Mouse (Mus musculus): ENCODE data around the gene Cdc42bpb. TPM values are rescaled to one million over a fixed set of nuclear protein-coding genes. Genes with fewer than 3 reads are reported as not detected.

Gene Cdc42bpb
- polyA plus RNA-seq, 1 experiment from 2014 or later = 43.4 TPM

GRCm38 (mm10) chr12:111333020-111333605 lies 44.4 kb downstream of the Cdc42bpb start:
- H3K9ac ChIP-seq (ENCODE audit: low read depth, low read length) = no peak overlapping the region
- H3K27me3 ChIP-seq (ENCODE audit: control insufficient read depth, insufficient read depth, low read length) = no peaks in the 10 kb centered on the region
- H3K9me3 ChIP-seq (ENCODE audit: control insufficient read depth, low read length) = no peaks in the 10 kb centered on the region
- no peaks in the 10 kb centered on the region for H3K4me1 ChIP-seq (ENCODE audit: control insufficient read depth, insufficient read depth, low read length)
- H3K36me3 ChIP-seq (ENCODE audit: control insufficient read depth, insufficient read depth, low read length) = peaks cover 71% of the 10 kb centered on the region
- no peak for ATAC-seq (ENCODE audit: low FRiP score, low TSS enrichment)
- 66% methylated on average over 15 of the region's 15 CpGs for WGBS
- no peak overlapping the region for H3K4me3 ChIP-seq (ENCODE audit: low read length)
- H3K27ac ChIP-seq (ENCODE audit: low read depth, low read length) = no peak overlapping the region
- H3K4me2 ChIP-seq (replicated peaks; ENCODE audit: low read depth, low read length) = no peak overlapping the region

GRCm38 (mm10) chr12:111332443-111332842 lies 45.1 kb downstream of the Cdc42bpb start:
- H3K9ac ChIP-seq (ENCODE audit: low read depth, low read length) = no peak overlapping the region
- no peaks in the 10 kb centered on the region for H3K4me1 ChIP-seq (ENCODE audit: control insufficient read depth, insufficient read depth, low read length)
- no peak overlapping the region for H3K4me3 ChIP-seq (ENCODE audit: low read length)
- H3K27me3 ChIP-seq (ENCODE audit: control insufficient read depth, insufficient read depth, low read length) = no peaks in the 10 kb centered on the region
- WGBS = 92% methylated on average over 11 of the region's 11 CpGs
- H3K9me3 ChIP-seq (ENCODE audit: control insufficient read depth, low read length) = no peaks in the 10 kb centered on the region
- H3K4me2 ChIP-seq (replicated peaks; ENCODE audit: low read depth, low read length) = no peak overlapping the region
- no peak overlapping the region for H3K27ac ChIP-seq (ENCODE audit: low read depth, low read length)
- peaks cover 75% of the 10 kb centered on the region for H3K36me3 ChIP-seq (ENCODE audit: control insufficient read depth, insufficient read depth, low read length)
- no peak for ATAC-seq (ENCODE audit: low FRiP score, low TSS enrichment)

- no peak overlapping the region for H3K4me3 ChIP-seq (ENCODE audit: low read length)
- 96% methylated on average over 9 of the region's 9 CpGs for WGBS
- H3K27me3 ChIP-seq (ENCODE audit: control insufficient read depth, insufficient read depth, low read length) = no peaks in the 10 kb centered on the region
- no peak overlapping the region for H3K4me2 ChIP-seq (replicated peaks; ENCODE audit: low read depth, low read length)
- H3K4me1 ChIP-seq (ENCODE audit: control insufficient read depth, insufficient read depth, low read length) = no peaks in the 10 kb centered on the region
- no peak overlapping the region for H3K27ac ChIP-seq (ENCODE audit: low read depth, low read length)
- peaks cover 75% of the 10 kb centered on the region for H3K36me3 ChIP-seq (ENCODE audit: control insufficient read depth, insufficient read depth, low read length)
- H3K9me3 ChIP-seq (ENCODE audit: control insufficient read depth, low read length) = no peaks in the 10 kb centered on the region
- H3K9ac ChIP-seq (ENCODE audit: low read depth, low read length) = no peak overlapping the region
- ATAC-seq (ENCODE audit: low FRiP score, low TSS enrichment) = no peak
Measured at GRCm38 (mm10) chr12:111331573-111331972, 45.9 kb downstream of the Cdc42bpb start.

- H3K36me3 ChIP-seq (ENCODE audit: control insufficient read depth, insufficient read depth, low read length) = peaks cover 73% of the 10 kb centered on the region
- H3K4me3 ChIP-seq (ENCODE audit: low read length) = no peak overlapping the region
- H3K27me3 ChIP-seq (ENCODE audit: control insufficient read depth, insufficient read depth, low read length) = no peaks in the 10 kb centered on the region
- no peaks in the 10 kb centered on the region for H3K9me3 ChIP-seq (ENCODE audit: control insufficient read depth, low read length)
- no peak for ATAC-seq (ENCODE audit: low FRiP score, low TSS enrichment)
- no peaks in the 10 kb centered on the region for H3K4me1 ChIP-seq (ENCODE audit: control insufficient read depth, insufficient read depth, low read length)
- H3K9ac ChIP-seq (ENCODE audit: low read depth, low read length) = no peak overlapping the region
- 95% methylated on average over 15 of the region's 15 CpGs for WGBS
- no peak overlapping the region for H3K4me2 ChIP-seq (replicated peaks; ENCODE audit: low read depth, low read length)
- no peak overlapping the region for H3K27ac ChIP-seq (ENCODE audit: low read depth, low read length)
Measured at GRCm38 (mm10) chr12:111329281-111329680, 48.2 kb downstream of the Cdc42bpb start.

- no peak overlapping the region for H3K4me3 ChIP-seq (ENCODE audit: low read length)
- H3K4me2 ChIP-seq (replicated peaks; ENCODE audit: low read depth, low read length) = no peak overlapping the region
- no peaks in the 10 kb centered on the region for H3K27me3 ChIP-seq (ENCODE audit: control insufficient read depth, insufficient read depth, low read length)
- H3K9me3 ChIP-seq (ENCODE audit: control insufficient read depth, low read length) = no peaks in the 10 kb centered on the region
- H3K27ac ChIP-seq (ENCODE audit: low read depth, low read length) = no peak overlapping the region
- H3K4me1 ChIP-seq (ENCODE audit: control insufficient read depth, insufficient read depth, low read length) = no peaks in the 10 kb centered on the region
- peaks cover 75% of the 10 kb centered on the region for H3K36me3 ChIP-seq (ENCODE audit: control insufficient read depth, insufficient read depth, low read length)
- WGBS = 84% methylated on average over 6 of the region's 6 CpGs
- H3K9ac ChIP-seq (ENCODE audit: low read depth, low read length) = no peak overlapping the region
- ATAC-seq (ENCODE audit: low FRiP score, low TSS enrichment) = no peak
Measured at GRCm38 (mm10) chr12:111328360-111328759, 49.2 kb downstream of the Cdc42bpb start.

- Histone ChIP-seq H3K9ac (ENCODE audit: low read depth, low read length) (no peak overlapping the region), H3K9me3 (ENCODE audit: control insufficient read depth, low read length) (no peaks in the 10 kb centered on the region), H3K36me3 (ENCODE audit: control insufficient read depth, insufficient read depth, low read length) (peaks cover 84% of the 10 kb centered on the region), H3K4me1 (ENCODE audit: control insufficient read depth, insufficient read depth, low read length) (no peaks in the 10 kb centered on the region), H3K4me2 (replicated peaks; ENCODE audit: low read depth, low read length) (no peak overlapping the region), H3K27me3 (ENCODE audit: control insufficient read depth, insufficient read depth, low read length) (no peaks in the 10 kb centered on the region), H3K27ac (ENCODE audit: low read depth, low read length) (no peak overlapping the region), H3K4me3 (ENCODE audit: low read length) (no peak overlapping the region)
- WGBS = 94% methylated on average over 18 of the region's 18 CpGs
- no peak for ATAC-seq (ENCODE audit: low FRiP score, low TSS enrichment)
Measured at GRCm38 (mm10) chr12:111325744-111326424, 51.6 kb downstream of the Cdc42bpb start.

- ATAC-seq (ENCODE audit: low FRiP score, low TSS enrichment) = no peak
- Histone ChIP-seq H3K9me3 (ENCODE audit: control insufficient read depth, low read length) (no peaks in the 10 kb centered on the region), H3K9ac (ENCODE audit: low read depth, low read length) (no peak overlapping the region), H3K27ac (ENCODE audit: low read depth, low read length) (no peak overlapping the region), H3K27me3 (ENCODE audit: control insufficient read depth, insufficient read depth, low read length) (no peaks in the 10 kb centered on the region), H3K36me3 (ENCODE audit: control insufficient read depth, insufficient read depth, low read length) (peaks cover 93% of the 10 kb centered on the region), H3K4me1 (ENCODE audit: control insufficient read depth, insufficient read depth, low read length) (no peaks in the 10 kb centered on the region), H3K4me3 (ENCODE audit: low read length) (no peak overlapping the region), H3K4me2 (replicated peaks; ENCODE audit: low read depth, low read length) (no peak overlapping the region)
- 93% methylated on average over 12 of the region's 12 CpGs for WGBS
Measured at GRCm38 (mm10) chr12:111324949-111325348, 52.6 kb downstream of the Cdc42bpb start.

GRCm38 (mm10) chr12:111324536-111324935 lies 53.0 kb downstream of the Cdc42bpb start:
- Histone ChIP-seq H3K9ac (ENCODE audit: low read depth, low read length) (no peak overlapping the region), H3K36me3 (ENCODE audit: control insufficient read depth, insufficient read depth, low read length) (peaks cover 94% of the 10 kb centered on the region), H3K27me3 (ENCODE audit: control insufficient read depth, insufficient read depth, low read length) (no peaks in the 10 kb centered on the region), H3K4me2 (replicated peaks; ENCODE audit: low read depth, low read length) (no peak overlapping the region), H3K27ac (ENCODE audit: low read depth, low read length) (no peak overlapping the region), H3K4me3 (ENCODE audit: low read length) (no peak overlapping the region), H3K4me1 (ENCODE audit: control insufficient read depth, insufficient read depth, low read length) (no peaks in the 10 kb centered on the region), H3K9me3 (ENCODE audit: control insufficient read depth, low read length) (no peaks in the 10 kb centered on the region)
- WGBS = 90% methylated on average over 21 of the region's 21 CpGs
- ATAC-seq (ENCODE audit: low FRiP score, low TSS enrichment) = no peak

- H3K36me3 ChIP-seq (ENCODE audit: control insufficient read depth, insufficient read depth, low read length) = peaks cover 97% of the 10 kb centered on the region
- H3K4me3 ChIP-seq (ENCODE audit: low read length) = no peak overlapping the region
- no peak overlapping the region for H3K4me2 ChIP-seq (replicated peaks; ENCODE audit: low read depth, low read length)
- H3K27me3 ChIP-seq (ENCODE audit: control insufficient read depth, insufficient read depth, low read length) = no peaks in the 10 kb centered on the region
- WGBS = 55% methylated on average over 4 of the region's 4 CpGs
- H3K9ac ChIP-seq (ENCODE audit: low read depth, low read length) = no peak overlapping the region
- H3K27ac ChIP-seq (ENCODE audit: low read depth, low read length) = no peak overlapping the region
- no peak for ATAC-seq (ENCODE audit: low FRiP score, low TSS enrichment)
- H3K9me3 ChIP-seq (ENCODE audit: control insufficient read depth, low read length) = no peaks in the 10 kb centered on the region
- no peaks in the 10 kb centered on the region for H3K4me1 ChIP-seq (ENCODE audit: control insufficient read depth, insufficient read depth, low read length)
Measured at GRCm38 (mm10) chr12:111323423-111323822, 54.1 kb downstream of the Cdc42bpb start.

All from kidney, embryonic 14.5 days (tissue).